Mouse (Mus musculus) induced T-regulatory cell, adult 2 months (primary cell): Measurements from ENCODE around the gene Fcor.

ENCODE experiments used
- DNase-seq: peaks from one replicate; pipeline ENCODE4 v3.0.0-alpha.2; 2012; ENCODE audit warnings: low read depth

The Fcor gene

DNA sequence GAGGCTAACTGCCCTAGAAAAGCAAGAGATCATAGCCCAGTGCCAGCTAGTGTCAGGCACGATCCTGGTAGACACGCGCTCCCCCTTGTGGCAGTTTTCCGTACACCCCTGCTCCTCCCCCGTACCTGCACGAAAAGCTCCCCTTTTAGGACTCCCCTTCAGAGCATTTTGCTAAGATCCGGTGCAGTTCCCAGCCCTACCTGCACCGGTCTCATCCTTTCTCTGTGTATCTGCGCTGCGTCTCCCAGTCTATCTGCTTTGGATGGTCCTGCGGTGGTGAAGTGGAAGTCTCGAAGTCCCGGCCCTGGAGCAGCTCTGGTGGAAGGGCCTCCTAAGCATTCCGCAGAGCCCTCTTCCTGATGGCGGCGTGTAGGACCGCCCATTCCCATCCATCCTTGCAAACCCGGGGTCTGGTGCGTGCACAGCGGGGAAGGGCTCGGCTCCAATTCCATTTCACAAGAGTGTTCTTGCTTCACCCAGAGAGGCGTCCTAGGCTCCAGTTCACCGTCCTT is at the start of gene Fcor:
Gene Fcor, minus strand, starts transcription at position 383 of the 512 bp plus-strand sequence.
- DNase-seq = peak; percentile 91

DNA sequence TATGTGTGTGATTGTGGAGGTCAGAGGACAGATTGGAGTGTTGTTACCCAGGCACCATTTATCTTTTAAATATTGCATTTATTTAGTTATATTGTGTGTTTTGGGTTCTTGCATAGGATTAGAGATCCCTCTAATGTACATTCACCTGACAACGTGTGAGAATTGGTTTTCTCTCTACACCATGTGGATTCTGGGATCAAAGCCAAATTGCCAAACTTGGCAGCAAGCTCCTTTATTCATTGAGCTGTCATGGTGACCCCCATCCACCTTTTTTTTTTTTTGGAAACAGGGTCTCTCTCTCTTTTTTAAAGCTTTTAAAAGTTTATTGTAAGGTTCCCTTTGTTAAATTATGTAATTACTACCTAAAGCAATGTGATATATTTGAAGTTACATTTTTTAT is 48.9 kb upstream of the Fcor start:
- no peak for DNase-seq

DNA sequence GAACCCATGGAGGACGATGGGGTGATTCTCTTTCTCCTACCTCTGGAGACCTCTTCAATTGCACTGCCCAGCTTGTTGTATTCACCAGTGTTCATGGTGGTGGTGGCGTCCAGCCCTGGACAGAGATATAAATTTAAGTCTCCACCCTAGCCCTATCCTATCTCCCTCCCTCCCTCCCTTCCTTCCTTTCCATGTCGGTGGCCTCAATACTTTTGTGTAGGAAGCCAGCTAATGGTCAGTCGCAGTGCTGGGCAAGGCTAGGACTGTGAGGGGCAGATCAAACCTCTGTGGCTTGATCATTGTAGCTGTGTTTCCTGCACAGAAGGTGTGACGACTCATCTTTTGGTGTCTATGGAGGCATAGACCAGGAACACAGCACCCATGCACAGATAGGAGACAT is 48.4 kb upstream of the Fcor start, which contains the start of gene Clec4g:
Gene Clec4g, minus strand, starts transcription at position 101 of the 400 bp plus-strand sequence.
- no peak for DNase-seq

DNA sequence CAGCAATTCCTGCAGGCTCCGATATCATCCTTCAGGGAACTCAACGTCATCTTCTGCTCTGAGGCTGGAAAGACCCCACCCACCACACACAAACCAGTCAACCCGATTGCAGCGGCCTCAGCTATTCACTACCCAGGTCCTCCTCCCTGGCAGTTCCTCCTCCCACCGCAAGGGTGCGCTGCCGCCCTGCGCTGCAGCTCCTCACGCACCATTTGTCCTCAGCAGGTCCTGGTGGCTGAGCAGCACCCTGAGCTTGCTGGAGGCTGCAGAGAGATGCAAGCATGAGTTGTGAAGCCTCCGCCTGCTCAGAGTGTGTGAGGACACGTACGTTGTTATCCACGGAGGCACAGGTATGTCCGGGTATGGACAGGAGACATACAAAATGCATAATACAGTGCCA is 46.4 kb upstream of the Fcor start:
- peak; percentile 60 for DNase-seq

DNA sequence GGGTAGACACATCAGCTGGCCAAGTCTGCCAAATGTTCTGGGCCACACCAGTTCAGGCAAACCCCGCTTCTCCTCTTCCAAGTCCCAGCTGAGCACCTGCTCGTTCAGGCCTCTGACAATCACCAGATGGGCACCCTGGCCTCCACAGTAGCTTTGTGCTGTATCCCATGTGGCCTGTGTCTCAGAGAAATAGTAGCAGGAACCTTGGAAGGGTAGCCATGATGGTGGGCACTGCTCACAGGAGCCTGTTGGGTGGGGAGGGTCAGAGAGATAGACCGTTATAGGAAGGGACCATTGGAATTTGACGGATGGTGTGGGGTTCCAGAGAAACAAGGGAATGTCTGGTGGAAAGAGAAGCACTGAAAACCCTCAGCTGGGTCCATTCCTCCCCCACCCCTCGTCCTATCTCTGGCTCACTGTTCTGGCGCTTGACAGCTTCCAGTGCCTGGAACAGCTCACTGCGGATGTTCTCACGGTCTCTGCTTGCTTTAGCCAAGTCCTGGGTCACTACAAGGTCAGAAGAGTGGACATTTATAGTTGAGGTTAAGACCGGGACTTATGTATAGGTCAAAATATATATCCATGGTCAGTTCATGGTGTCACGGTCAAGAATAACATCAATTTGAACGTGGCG is 45.3 kb upstream of the Fcor start:
- no peak for DNase-seq

DNA sequence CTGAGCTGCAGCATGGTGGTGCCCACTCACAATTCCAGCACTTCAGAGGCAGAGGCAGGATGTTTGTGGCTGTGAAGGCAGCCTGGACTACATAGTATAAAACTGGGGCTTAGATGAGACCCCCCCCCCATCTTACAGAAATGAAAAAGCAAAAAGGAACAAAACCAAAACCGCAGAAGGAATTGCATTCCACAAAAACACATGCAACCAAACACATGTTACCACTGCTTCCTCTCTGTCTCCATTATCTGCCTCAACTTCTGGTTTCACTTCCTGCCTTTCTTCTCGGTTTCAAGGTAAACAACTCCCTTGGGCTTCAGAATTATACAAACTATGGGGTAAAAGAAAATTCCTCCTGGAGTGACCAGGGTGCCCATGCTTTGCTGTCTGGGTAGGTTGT is 39.5 kb upstream of the Fcor start:
- no peak for DNase-seq

DNA sequence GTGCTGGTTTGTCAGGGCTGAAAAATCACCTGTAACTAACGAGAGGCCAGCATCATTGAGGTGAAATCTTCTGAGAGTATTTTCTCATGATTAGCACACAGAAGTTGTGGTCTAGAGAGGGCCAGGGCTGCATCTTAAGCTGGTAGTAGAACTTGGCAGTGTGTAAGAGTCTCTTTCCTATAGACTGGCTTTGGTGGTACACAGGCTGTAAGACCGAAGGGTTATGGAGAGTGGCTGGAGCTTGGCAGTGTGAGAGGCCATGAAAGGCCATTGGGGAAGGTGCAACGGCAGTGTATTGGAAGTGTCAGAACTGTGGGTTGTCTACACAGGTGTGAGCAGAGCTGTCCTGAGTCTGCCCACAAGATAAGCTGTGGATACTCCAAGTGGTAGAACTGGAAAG is 38.1 kb upstream of the Fcor start:
- DNase-seq = no peak

DNA sequence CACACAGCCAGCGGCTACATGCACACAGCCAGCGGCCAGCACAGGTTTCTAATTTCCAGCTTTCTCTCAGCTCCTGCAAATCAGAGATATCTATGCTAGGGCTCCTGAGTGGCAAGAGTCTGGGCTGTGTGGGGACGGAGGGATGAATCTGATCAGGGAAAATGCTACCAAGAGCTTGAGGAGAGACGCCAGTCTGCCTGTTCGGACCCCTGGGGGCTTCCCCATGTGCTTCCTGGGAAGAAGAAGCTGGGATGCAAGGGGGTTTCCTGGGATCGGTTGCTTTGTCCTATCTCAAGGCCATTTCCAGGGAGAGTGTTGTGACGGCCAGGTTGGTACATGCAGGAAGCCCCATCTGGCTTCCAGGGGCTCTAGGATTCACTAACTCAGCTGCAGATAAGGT is 35.4 kb upstream of the Fcor start:
- no peak for DNase-seq

DNA sequence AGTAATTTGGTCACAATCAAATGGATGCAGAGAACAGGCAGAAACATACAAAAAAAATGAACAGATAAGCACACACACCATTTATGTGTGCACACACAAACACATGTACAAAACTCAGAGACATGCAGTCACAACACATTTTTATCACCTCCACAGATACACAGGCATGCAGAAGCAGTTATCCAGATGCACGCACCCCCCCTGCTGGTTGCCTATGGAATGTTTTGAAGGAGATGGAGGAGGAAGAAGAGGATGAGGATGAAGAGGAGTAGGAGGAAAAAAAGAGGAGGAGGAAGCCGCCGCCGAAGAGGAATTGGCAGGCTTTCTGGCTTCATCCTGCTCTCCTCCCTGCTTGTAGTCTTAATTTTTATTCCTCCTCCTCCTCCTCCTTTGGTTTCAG is 33.5 kb upstream of the Fcor start:
- peak; percentile 17 for DNase-seq

DNA sequence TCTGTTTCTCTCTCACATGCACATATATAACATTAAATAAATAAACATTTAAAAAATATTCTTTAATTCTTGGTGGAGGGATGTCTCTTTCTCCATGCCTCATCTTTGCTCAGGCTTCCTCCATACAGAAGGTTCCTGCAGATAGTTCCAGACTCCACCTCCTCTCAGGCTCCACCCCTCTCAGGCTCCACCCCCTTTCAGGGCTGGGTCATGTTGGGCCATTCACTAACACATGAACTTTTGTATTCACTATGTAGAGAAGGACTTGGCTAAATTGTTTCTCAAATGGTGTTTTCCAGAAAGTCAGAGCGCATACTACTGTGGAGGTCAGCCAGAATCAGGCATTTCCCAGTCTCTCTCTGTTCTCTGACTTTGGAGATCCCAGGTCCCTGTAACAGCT is 29.3 kb upstream of the Fcor start:
- DNase-seq = no peak

DNA sequence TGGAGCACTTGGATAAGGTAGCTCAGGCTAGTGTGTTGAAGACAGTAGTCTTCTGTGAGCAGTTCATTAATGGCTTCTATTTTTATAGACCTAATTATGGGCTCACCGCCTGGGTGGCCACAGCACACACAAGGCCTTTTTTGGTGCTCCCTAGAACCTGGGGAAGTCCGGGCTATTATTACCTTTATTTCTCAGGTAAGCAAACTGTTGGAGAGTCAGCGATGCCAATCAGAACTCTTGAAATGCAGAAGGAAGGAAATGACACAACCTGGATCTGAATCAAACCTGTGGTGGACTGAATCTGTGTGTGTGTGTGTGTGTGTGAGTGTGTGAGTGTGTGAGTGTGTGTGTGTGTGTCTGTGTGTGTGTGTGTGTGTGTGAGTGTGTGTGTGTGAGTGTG is 22.0 kb upstream of the Fcor start, which contains the start of gene Fcer2a:
Gene Fcer2a, minus strand, starts transcription at position 55 of the 400 bp plus-strand sequence.
- DNase-seq = no peak

DNA sequence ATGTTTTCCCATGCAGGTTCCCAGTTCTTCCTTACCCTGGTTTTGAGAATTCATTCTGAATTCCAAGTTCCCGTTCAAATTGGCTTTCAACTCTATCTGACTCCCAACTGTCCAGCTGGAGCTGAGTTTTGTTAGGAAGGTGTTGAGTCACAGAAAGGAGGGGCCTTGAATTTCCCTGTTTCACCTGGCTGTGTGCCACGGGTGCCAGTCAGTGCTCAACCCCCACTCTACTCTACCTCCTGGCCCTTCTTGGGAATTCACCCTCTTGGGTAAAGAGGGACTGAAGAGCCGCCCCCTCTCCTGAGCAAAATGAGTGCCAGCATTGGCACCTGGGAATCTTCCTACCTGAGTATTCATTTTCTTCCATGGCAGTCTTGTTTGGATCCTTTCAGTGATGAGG is 18.6 kb upstream of the Fcor start:
- DNase-seq = no peak

DNA sequence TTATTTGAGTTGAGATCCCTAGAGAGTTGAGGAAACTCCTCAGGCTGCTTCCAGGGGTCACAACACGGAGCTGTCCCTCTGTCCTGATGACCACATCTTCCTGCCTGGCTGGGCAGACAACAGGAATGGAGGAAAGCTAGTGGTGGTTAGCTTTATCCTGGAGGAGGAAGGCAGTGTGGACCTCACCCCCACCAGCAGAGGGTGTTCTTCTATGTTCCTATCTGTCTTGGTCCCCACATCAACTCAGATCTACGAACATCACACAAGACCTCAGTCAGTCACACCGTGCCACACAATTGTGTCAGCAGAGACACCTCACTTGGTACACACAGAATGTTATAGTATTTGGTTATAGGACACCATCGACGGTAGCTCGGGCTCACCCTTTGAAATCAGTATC is 15.4 kb upstream of the Fcor start:
- no peak for DNase-seq

DNA sequence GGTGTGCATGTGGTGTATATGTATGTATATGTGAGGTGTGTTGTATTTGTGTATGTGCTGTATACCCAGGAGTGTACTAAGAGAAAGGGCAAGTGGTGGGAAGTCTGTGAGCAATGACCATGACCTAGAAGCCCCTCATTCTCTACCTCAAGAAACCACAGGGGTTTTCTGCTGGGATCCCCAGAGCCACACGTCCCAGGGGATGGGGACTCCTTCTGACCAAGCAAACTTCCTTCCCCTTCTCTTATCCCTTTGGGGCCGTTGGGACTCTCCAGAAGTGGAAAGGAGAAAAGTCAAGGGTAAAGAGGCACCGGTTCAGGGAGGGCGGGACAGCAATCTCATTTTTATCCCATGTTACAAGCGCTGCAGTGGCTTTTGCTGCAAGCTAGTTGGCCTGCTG is 13.3 kb upstream of the Fcor start:
- DNase-seq = no peak

DNA sequence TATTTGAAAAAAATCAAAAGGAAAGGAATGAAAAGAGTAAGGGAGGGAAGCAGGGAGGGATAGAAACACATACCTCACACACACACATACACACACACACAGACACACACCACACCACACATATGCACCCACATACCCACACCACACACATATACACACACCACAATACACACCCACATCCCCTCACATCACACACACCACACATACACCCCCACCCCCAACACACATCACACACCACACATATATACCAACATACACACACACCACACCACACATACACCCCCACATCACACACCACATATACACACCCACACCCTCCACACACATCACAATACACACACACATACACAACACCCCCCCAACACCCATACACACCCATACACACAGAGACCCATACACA is 12.4 kb upstream of the Fcor start:
- DNase-seq = no peak

DNA sequence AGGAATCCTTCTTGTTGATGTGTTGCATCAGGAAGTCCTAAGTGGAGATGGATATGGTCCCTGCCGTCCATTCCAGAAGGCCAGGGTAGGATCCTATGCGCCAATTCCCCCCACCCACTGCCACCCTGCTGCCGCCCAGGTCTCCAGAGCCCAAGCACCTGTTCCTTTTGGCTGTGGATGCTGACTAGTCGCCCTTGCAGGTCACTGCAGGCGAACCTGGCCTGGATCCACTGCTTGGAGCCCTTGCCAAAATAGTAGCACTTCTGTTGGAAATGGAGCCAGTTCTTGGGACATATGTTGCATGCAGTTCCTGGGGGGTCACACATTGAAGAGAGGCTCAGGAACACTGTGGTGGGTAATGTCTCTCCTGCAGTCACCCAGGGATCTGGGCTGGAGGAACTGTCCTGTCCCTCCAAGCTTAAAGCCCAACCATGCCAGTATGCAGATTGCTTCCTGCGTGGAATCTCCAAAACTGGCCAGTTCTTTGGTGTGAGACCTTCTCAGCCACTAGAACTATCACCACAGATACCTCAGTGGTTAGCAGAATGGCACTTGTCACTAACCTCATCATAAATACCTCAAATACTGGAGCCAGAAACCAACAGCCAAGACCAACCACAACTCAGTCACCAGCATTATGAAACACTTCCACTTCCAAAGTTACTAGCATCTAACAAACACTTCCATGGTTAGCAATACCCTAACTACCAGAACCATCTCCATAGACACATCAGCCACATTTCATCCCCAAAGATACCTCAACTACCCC is 11.4 kb upstream of the Fcor start:
- DNase-seq = no peak

DNA sequence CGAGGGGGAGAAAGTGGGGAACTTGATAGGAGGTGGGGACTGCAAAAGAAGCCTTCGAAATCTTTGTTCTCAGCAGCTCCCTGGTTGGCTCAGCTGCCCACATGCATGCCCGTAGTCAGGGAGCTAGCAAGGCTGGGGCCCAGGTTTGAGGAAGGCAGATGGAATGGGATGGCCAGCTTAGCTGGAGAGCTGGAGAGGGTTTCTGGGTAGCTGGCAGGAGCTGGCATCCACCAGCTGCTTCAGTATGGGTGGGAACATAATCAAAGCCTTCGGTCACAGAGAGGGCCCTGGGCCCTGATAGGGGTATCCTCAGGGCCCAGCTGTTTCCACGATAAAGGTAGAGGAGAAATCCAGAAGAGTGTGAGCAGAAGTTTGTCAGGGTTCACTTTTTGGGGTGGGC is 10.3 kb upstream of the Fcor start:
- DNase-seq = no peak

DNA sequence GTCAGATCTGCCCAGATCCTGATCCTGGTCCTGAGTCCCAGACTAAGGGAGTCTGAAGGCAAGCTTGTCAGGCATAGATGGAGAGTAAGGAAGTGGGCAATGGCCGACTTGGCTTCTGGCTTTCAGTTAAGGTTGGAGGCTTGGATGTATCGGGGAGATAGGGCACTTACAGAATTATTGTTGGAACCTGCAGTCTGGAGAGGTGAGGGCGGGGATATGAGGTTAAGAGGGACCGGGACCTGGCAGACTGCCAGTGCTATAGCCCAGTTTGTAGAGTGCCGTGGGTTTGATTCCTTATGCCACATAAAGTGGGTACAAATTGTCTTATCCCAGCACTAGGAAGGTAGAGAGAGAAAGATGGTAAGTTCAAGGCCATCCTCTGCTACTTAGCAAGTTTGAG is 7.5 kb upstream of the Fcor start:
- no peak for DNase-seq

DNA sequence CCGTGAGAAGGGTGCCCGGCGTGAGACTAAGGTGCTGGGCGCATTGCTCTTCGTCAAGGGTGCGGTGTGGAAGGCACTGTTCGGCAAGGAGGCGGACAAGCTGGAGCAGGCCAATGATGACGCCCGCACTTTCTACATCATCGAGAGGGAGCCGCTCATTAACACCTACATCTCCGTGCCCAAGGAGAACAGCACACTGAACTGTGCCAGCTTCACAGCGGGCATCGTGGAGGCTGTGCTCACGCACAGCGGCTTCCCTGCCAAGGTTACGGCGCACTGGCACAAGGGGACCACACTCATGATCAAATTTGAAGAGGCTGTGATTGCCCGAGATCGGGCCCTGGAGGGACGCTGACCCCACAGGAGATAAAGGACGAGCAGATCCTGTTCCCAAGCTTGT is 7.1 kb upstream of the Fcor start:
- DNase-seq = no peak

DNA sequence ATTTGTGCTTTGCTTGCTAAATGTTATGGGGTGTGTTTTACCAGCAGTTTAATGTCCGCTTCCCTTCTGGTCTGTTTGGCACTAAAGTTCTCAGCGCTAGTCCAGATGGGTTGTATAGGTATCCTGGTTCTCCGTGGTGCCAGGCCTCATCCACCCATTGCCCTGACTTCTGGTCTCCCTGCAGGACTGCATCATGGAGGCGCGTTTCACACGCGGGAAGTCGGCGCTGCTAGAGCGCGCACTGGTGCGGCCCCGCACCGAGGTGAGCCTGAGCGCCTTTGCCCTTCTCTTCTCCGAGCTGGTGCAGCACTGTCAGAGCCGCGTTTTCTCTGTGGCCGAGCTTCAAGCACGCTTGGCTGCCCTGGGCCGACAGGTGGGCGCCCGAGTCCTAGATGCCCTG is 6.7 kb upstream of the Fcor start:
- DNase-seq = no peak

DNA sequence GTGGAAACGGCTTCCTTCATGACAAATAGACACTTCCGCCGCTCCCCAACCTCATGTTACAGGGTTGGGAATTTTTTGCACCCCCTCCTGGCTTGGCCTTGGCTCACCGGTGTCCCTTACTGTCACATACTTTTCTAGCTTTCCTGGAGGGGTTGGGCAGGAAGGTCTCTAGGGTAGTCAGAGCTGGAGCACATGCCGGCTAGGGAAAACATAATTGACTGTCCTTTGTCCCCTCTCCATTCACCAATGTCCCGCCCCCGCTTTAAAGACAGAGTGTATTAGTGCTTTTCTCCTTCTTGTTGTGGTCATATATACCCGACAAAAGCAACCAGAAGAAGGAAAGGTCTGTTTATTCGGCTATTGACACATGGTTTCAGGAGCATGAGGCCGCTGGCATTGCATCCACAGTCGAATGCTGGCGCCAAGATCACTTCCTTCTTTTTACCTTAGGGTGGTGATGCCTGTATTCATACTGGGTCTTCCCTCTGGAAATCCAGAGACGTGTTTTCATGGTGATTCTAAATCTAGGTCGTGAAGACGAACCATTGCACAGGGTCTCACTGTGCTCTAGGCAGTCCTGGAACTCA is 4.9 kb upstream of the Fcor start:
- peak; percentile 57 for DNase-seq

DNA sequence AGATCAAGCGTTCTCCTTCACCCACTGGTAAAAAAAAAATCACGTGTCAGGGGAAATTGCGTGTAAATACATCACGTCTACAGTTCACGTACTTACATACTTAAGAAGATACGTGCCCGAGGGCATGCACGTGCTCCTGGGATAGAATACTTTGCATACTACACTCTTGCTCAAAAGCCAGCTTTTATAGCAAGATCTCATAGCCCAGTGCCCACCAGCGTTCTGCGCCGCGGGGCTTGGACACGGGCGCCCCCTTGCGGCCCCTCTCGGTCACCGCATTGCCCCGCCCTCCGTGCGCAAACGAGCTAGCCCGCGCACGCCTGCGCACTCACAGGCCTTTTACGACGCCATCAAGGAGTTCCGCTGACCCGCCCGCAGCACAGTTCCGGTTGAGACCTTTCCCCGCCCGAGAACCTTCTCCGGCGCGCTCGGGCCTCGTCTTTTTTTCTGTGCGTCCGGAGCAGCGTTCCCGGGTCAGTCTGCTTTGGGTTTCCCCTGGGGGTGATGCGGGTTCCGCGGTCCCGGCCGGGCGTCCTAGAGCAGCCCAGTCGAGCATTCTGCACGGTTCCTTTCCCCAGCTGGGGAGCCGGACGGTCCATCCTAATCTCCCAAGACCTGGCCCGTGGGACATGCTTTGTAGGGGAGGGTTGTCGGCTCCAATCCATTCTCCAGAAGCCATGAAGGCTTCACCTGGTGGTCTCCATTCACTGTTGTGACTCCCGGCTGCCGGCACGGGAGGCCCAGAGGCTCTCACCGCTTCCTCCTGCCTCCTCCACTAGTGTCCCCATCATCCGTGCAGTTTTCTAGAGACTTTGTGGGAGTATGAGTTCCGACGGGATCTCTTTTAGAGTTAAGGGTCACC is 4.2 kb upstream of the Fcor start, which contains the start of gene Trappc5:
Gene Trappc5, plus strand, starts transcription at position 169 of the 862 bp plus-strand sequence.
- peak; percentile 96 for DNase-seq
